Mouse (Mus musculus) midbrain, embryonic 12.5 days (tissue): ENCODE data around the gene Bcas1. TPM values are rescaled to one million over a fixed set of nuclear protein-coding genes. Genes with fewer than 3 reads are reported as not detected.

Experiments
- ATAC-seq: fragments of 200-750 bp; cut with Nextera tagmentation; 2 replicates; pipeline ENCODE4 v1.8.0; 2017; ENCODE audit warnings: low read depth, moderate TSS enrichment, moderate library complexity; ENCODE audit not compliant: low FRiP score
- H3K27ac ChIP-seq: fragments of 300-500 bp; sonication (generic); replicated peaks from 2 replicates; pipeline ENCODE4 v1.5.1; 2016; ENCODE audit warnings: mild to moderate bottlenecking
- H3K27me3 ChIP-seq: fragments of 300-500 bp; sonication (generic); 2 replicates; pipeline ENCODE4 v1.6.1; 2016; ENCODE audit warnings: mild to moderate bottlenecking
- H3K36me3 ChIP-seq: fragments of 300-500 bp; sonication (generic); 2 replicates; pipeline ENCODE4 v1.6.1; 2016
- H3K4me1 ChIP-seq: fragments of 300-500 bp; sonication (generic); 2 replicates; pipeline ENCODE4 v1.6.1; 2016
- H3K4me2 ChIP-seq: fragments of 300-500 bp; sonication (generic); replicated peaks from 2 replicates; pipeline ENCODE4 v1.6.1; 2016; ENCODE audit warnings: mild to moderate bottlenecking, moderate library complexity
- H3K4me3 ChIP-seq: fragments of 300-500 bp; sonication (generic); 2 replicates; pipeline ENCODE4 v1.5.1; 2016; ENCODE audit warnings: mild to moderate bottlenecking
- H3K9ac ChIP-seq: fragments of 300-500 bp; sonication (generic); replicated peaks from 2 replicates; pipeline ENCODE4 v1.6.1; 2016; ENCODE audit warnings: mild to moderate bottlenecking, moderate library complexity
- H3K9me3 ChIP-seq: fragments of 300-500 bp; sonication (generic); 2 replicates; pipeline ENCODE4 v1.6.1; 2016; ENCODE audit warnings: mild to moderate bottlenecking
- WGBS: fragments of 180-500 bp; shearing (Covaris S2); methylation state at CpG from one replicate; pipeline ENCODE4 v1.1.7; 2016; 5-methylcytosine and 5-hydroxymethylcytosine counted together
- polyA plus RNA-seq: library from polyadenylated mRNA; unstranded; fragments of >200 nt; fragmentation: Nextera tagmentation; extraction: Ambion mirVana; gene quantifications from 2 replicates; pipeline ENCODE4 v1.2.1, GENCODE M21; 2016

Gene Bcas1
- polyA plus RNA-seq, 1 experiment from 2014 or later: 5.1 TPM

- no peak for ATAC-seq
- H3K4me1 ChIP-seq: peaks cover 23% of the 10 kb centered on the region
- H3K9ac ChIP-seq: no peak overlapping the region
- H3K36me3 ChIP-seq: no peaks in the 10 kb centered on the region
- no peak overlapping the region for H3K27ac ChIP-seq
- peaks cover 15% of the 10 kb centered on the region for H3K27me3 ChIP-seq
- whole genome bisulfite sequencing: 41% methylated on average over 3 of the region's 3 CpGs
- H3K4me2 ChIP-seq: no peak overlapping the region
- no peak overlapping the region for H3K4me3 ChIP-seq
- H3K9me3 ChIP-seq: no peaks in the 10 kb centered on the region
Measured at GRCm38 (mm10) chr2:170322013-170322414, 105.6 kb downstream of the Bcas1 start.

GRCm38 (mm10) chr2:170321579-170321978 is 106.1 kb downstream of the Bcas1 start:
- Histone ChIP-seq H3K9me3 (no peaks in the 10 kb centered on the region), H3K27ac (no peak overlapping the region), H3K4me1 (peaks cover 23% of the 10 kb centered on the region), H3K36me3 (no peaks in the 10 kb centered on the region), H3K4me2 (no peak overlapping the region), H3K27me3 (peaks cover 15% of the 10 kb centered on the region), H3K9ac (no peak overlapping the region), H3K4me3 (no peak overlapping the region)
- WGBS: 62% methylated on average over 5 of the region's 5 CpGs
- ATAC-seq: no peak

GRCm38 (mm10) chr2:170319533-170320463 is 107.8 kb downstream of the Bcas1 start:
- Histone ChIP-seq H3K4me1 (peaks cover 23% of the 10 kb centered on the region), H3K9me3 (no peaks in the 10 kb centered on the region), H3K4me3 (peak overlapping the region; percentile 38), H3K4me2 (peak overlapping the region; percentile 67), H3K9ac (peak overlapping the region; percentile 50; the same call in 1 of the 2 replicates), H3K27ac (peak overlapping the region; percentile 75), H3K27me3 (peaks cover 6% of the 10 kb centered on the region), H3K36me3 (no peaks in the 10 kb centered on the region)
- WGBS: 27% methylated on average over 16 of the region's 20 CpGs
- ATAC-seq: peak; percentile 45

- Histone ChIP-seq H3K27ac (peak overlapping the region; percentile 75), H3K9ac (peak overlapping the region; percentile 44; the same call in 1 of the 2 replicates), H3K27me3 (peaks cover 6% of the 10 kb centered on the region), H3K4me2 (peak overlapping the region; percentile 67), H3K4me3 (peak overlapping the region; percentile 38), H3K36me3 (no peaks in the 10 kb centered on the region), H3K9me3 (no peaks in the 10 kb centered on the region), H3K4me1 (peaks cover 19% of the 10 kb centered on the region)
- WGBS: 7% methylated on average over 25 of the region's 25 CpGs
- ATAC-seq: peak; percentile 92
Measured at GRCm38 (mm10) chr2:170318713-170319532, 108.7 kb downstream of the Bcas1 start.

GRCm38 (mm10) chr2:170316774-170317173 is 110.9 kb downstream of the Bcas1 start:
- Histone ChIP-seq H3K27ac (no peak overlapping the region), H3K9ac (no peak overlapping the region), H3K4me1 (peaks cover 12% of the 10 kb centered on the region), H3K4me3 (no peak overlapping the region), H3K9me3 (no peaks in the 10 kb centered on the region), H3K36me3 (no peaks in the 10 kb centered on the region), H3K4me2 (no peak overlapping the region), H3K27me3 (no peaks in the 10 kb centered on the region)
- no peak for ATAC-seq
- WGBS: 93% methylated on average over 4 of the region's 4 CpGs

GRCm38 (mm10) chr2:170316344-170316743 is 111.3 kb downstream of the Bcas1 start:
- H3K4me2 ChIP-seq: no peak overlapping the region
- no peaks in the 10 kb centered on the region for H3K36me3 ChIP-seq
- H3K9ac ChIP-seq: no peak overlapping the region
- WGBS: 94% methylated on average over 8 of the region's 8 CpGs
- no peak overlapping the region for H3K4me3 ChIP-seq
- H3K9me3 ChIP-seq: no peaks in the 10 kb centered on the region
- H3K27ac ChIP-seq: no peak overlapping the region
- H3K4me1 ChIP-seq: peaks cover 12% of the 10 kb centered on the region
- no peaks in the 10 kb centered on the region for H3K27me3 ChIP-seq
- ATAC-seq: no peak

GRCm38 (mm10) chr2:170310988-170311359 is 116.7 kb downstream of the Bcas1 start:
- Histone ChIP-seq H3K9ac (no peak overlapping the region), H3K27me3 (no peaks in the 10 kb centered on the region), H3K4me2 (no peak overlapping the region), H3K9me3 (no peaks in the 10 kb centered on the region), H3K4me3 (no peak overlapping the region), H3K36me3 (no peaks in the 10 kb centered on the region), H3K27ac (no peak overlapping the region), H3K4me1 (peaks cover 13% of the 10 kb centered on the region)
- no peak for ATAC-seq
- WGBS: 85% methylated on average over 6 of the region's 6 CpGs

- H3K4me1 ChIP-seq: peaks cover 13% of the 10 kb centered on the region
- H3K27ac ChIP-seq: no peak overlapping the region
- no peak overlapping the region for H3K4me2 ChIP-seq
- no peaks in the 10 kb centered on the region for H3K36me3 ChIP-seq
- no peaks in the 10 kb centered on the region for H3K9me3 ChIP-seq
- no peak overlapping the region for H3K9ac ChIP-seq
- H3K4me3 ChIP-seq: no peak overlapping the region
- ATAC-seq: no peak
- 88% methylated on average over 13 of the region's 13 CpGs for WGBS
- H3K27me3 ChIP-seq: no peaks in the 10 kb centered on the region
Measured at GRCm38 (mm10) chr2:170310310-170310987, 117.2 kb downstream of the Bcas1 start.

- no peak overlapping the region for H3K4me2 ChIP-seq
- H3K27me3 ChIP-seq: no peaks in the 10 kb centered on the region
- no peak overlapping the region for H3K4me3 ChIP-seq
- no peaks in the 10 kb centered on the region for H3K36me3 ChIP-seq
- no peaks in the 10 kb centered on the region for H3K9me3 ChIP-seq
- H3K27ac ChIP-seq: no peak overlapping the region
- peaks cover 13% of the 10 kb centered on the region for H3K4me1 ChIP-seq
- WGBS: 63% methylated on average over 9 of the region's 9 CpGs
- no peak overlapping the region for H3K9ac ChIP-seq
- ATAC-seq: no peak
Measured at GRCm38 (mm10) chr2:170308966-170309365, 118.7 kb downstream of the Bcas1 start.

- no peaks in the 10 kb centered on the region for H3K36me3 ChIP-seq
- H3K27me3 ChIP-seq: no peaks in the 10 kb centered on the region
- no peaks in the 10 kb centered on the region for H3K9me3 ChIP-seq
- H3K4me2 ChIP-seq: no peak overlapping the region
- no peak for ATAC-seq
- no peak overlapping the region; the same call in 1 of the 2 replicates for H3K27ac ChIP-seq
- no peak overlapping the region for H3K9ac ChIP-seq
- H3K4me1 ChIP-seq: peaks cover 13% of the 10 kb centered on the region
- WGBS: 58% methylated on average over 10 of the region's 10 CpGs
- H3K4me3 ChIP-seq: no peak overlapping the region
Measured at GRCm38 (mm10) chr2:170308033-170308820, 119.4 kb downstream of the Bcas1 start.

- peak; percentile 47; the same call in 1 of the 2 replicates for ATAC-seq
- Histone ChIP-seq H3K4me3 (no peak overlapping the region), H3K27ac (peak overlapping the region; percentile 15; the same call in 1 of the 2 replicates)
Measured at GRCm38 (mm10) chr2:170307589-170308021, 120.0 kb downstream of the Bcas1 start.

More at GRCm38 (mm10) chr2:170307589-170308021, 120.0 kb downstream of the Bcas1 start:
- Histone ChIP-seq H3K4me1 (peaks cover 13% of the 10 kb centered on the region), H3K4me2 (no peak overlapping the region), H3K27me3 (no peaks in the 10 kb centered on the region), H3K9me3 (no peaks in the 10 kb centered on the region), H3K9ac (no peak overlapping the region), H3K36me3 (no peaks in the 10 kb centered on the region)
- 57% methylated on average over 7 of the region's 7 CpGs for WGBS
